Mouse (Mus musculus) thymus, adult 2 months (tissue): ENCODE data around the gene Lrp1. TPM values are rescaled to one million over a fixed set of nuclear protein-coding genes. Genes with fewer than 3 reads are reported as not detected.

ENCODE experiments used
- DNase-seq: peaks from one replicate; pipeline ENCODE4 v3.0.0; 2021
- H3K27ac ChIP-seq: fragments of 200-500 bp; 2 replicates; pipeline ENCODE4 v1.5.1; 2012; ENCODE audit warnings: low read length, control low read depth; ENCODE audit not compliant: control insufficient read depth, insufficient read depth
- H3K27me3 ChIP-seq: fragments of 200-500 bp; 2 replicates; pipeline ENCODE4 v1.6.1; 2012; ENCODE audit warnings: mild to moderate bottlenecking, low read length, moderate library complexity, mixed read lengths; ENCODE audit not compliant: control insufficient read depth, insufficient read depth
- H3K36me3 ChIP-seq: fragments of 200-500 bp; 2 replicates; pipeline ENCODE4 v1.6.1; 2012; ENCODE audit warnings: mild to moderate bottlenecking, low read length, moderate library complexity; ENCODE audit not compliant: control insufficient read depth, insufficient read depth
- H3K4me1 ChIP-seq: fragments of 200-500 bp; replicated peaks from 2 replicates; pipeline ENCODE4 v1.6.1; 2012; ENCODE audit warnings: low read length; ENCODE audit not compliant: control insufficient read depth, insufficient read depth
- H3K4me3 ChIP-seq: fragments of 200-500 bp; 2 replicates; pipeline ENCODE4 v1.5.1; 2012; ENCODE audit warnings: mild to moderate bottlenecking, low read length, control low read depth, moderate library complexity; ENCODE audit not compliant: control insufficient read depth, insufficient read depth
- CTCF ChIP-seq: fragments of 200-500 bp; IDR thresholded peaks from 2 replicates; pipeline ENCODE4 v1.5.1; 2012; ENCODE audit warnings: mild to moderate bottlenecking, control low read depth, low read length, moderate library complexity, borderline replicate concordance; ENCODE audit not compliant: control insufficient read depth, poor library complexity, insufficient read depth; ENCODE audit errors: extremely low read depth
- POLR2A ChIP-seq: fragments of 200-500 bp; IDR thresholded peaks from 2 replicates; pipeline ENCODE4 v1.6.1; 2012; ENCODE audit warnings: mild to moderate bottlenecking, low read length, control low read depth, moderate library complexity; ENCODE audit not compliant: control insufficient read depth, poor library complexity, insufficient read depth; ENCODE audit errors: extremely low read depth
- WGBS: fragments of 180-500 bp; shearing (Covaris S2); methylation state at CpG from one replicate; pipeline ENCODE4 v1.1.7; 2018; 5-methylcytosine and 5-hydroxymethylcytosine counted together
- polyA plus RNA-seq: library from polyadenylated mRNA; depleted of rRNA; stranded (reverse); fragments of >200 nt; gene quantifications from 2 replicates; pipeline ENCODE4 v1.2.3, GENCODE M21; 2012

The Lrp1 gene
- polyA plus RNA-seq, 1 experiment = 35.3 TPM

- DNase-seq = no peak
- no peaks in the 10 kb centered on the region for H3K36me3 ChIP-seq
- no peak overlapping the region for H3K4me3 ChIP-seq
- TF ChIP-seq POLR2A (no peak), CTCF (no peak)
- 96% methylated on average over 20 of the region's 20 CpGs for whole genome bisulfite sequencing
- H3K27me3 ChIP-seq = no peaks in the 10 kb centered on the region
- H3K4me1 ChIP-seq = no peaks in the 10 kb centered on the region
- no peak overlapping the region for H3K27ac ChIP-seq
Observed at GRCm38 (mm10) chr10:127544375-127544774, 76.6 kb downstream of the Lrp1 start.

GRCm38 (mm10) chr10:127543916-127544315, 77.0 kb downstream of the Lrp1 start:
- TF ChIP-seq CTCF (no peak), POLR2A (no peak)
- DNase-seq = no peak
- Histone ChIP-seq H3K27me3 (no peaks in the 10 kb centered on the region), H3K36me3 (no peaks in the 10 kb centered on the region), H3K4me3 (no peak overlapping the region), H3K27ac (no peak overlapping the region), H3K4me1 (no peaks in the 10 kb centered on the region)
- WGBS = 94% methylated on average over 3 of the region's 3 CpGs

- no peak overlapping the region for H3K27ac ChIP-seq
- H3K36me3 ChIP-seq = no peaks in the 10 kb centered on the region
- H3K4me3 ChIP-seq = no peak overlapping the region
- 88% methylated on average over 6 of the region's 6 CpGs for WGBS
- no peaks in the 10 kb centered on the region for H3K4me1 ChIP-seq
- TF ChIP-seq POLR2A (no peak), CTCF (no peak)
- DNase-seq = no peak
- no peaks in the 10 kb centered on the region for H3K27me3 ChIP-seq
Observed at GRCm38 (mm10) chr10:127542720-127543119, 78.2 kb downstream of the Lrp1 start.

GRCm38 (mm10) chr10:127542084-127542483, 78.9 kb downstream of the Lrp1 start:
- DNase-seq = no peak
- WGBS = 96% methylated on average over 13 of the region's 13 CpGs
- H3K27me3 ChIP-seq = no peaks in the 10 kb centered on the region
- H3K4me1 ChIP-seq = no peaks in the 10 kb centered on the region
- H3K4me3 ChIP-seq = no peak overlapping the region
- no peak for TF ChIP-seq POLR2A
- no peak for TF ChIP-seq CTCF
- H3K27ac ChIP-seq = no peak overlapping the region
- no peaks in the 10 kb centered on the region for H3K36me3 ChIP-seq

GRCm38 (mm10) chr10:127541510-127541909, 79.4 kb downstream of the Lrp1 start:
- WGBS = 98% methylated on average over 8 of the region's 8 CpGs
- Histone ChIP-seq H3K4me1 (no peaks in the 10 kb centered on the region), H3K36me3 (no peaks in the 10 kb centered on the region), H3K27ac (no peak overlapping the region), H3K4me3 (no peak overlapping the region), H3K27me3 (no peaks in the 10 kb centered on the region)
- no peak for DNase-seq
- TF ChIP-seq POLR2A (no peak), CTCF (no peak)

- H3K27ac ChIP-seq = no peak overlapping the region
- DNase-seq = peak; percentile 69
- TF ChIP-seq POLR2A (no peak), CTCF (peak; percentile 92)
- WGBS = 39% methylated on average over 7 of the region's 7 CpGs
- H3K4me1 ChIP-seq = peaks cover 10% of the 10 kb centered on the region
- no peaks in the 10 kb centered on the region for H3K36me3 ChIP-seq
- peaks cover 14% of the 10 kb centered on the region for H3K27me3 ChIP-seq
- H3K4me3 ChIP-seq = no peak overlapping the region
Observed at GRCm38 (mm10) chr10:127537854-127538583, 82.9 kb downstream of the Lrp1 start.
